Mouse (Mus musculus) cerebellum, postnatal 10 days (tissue): ENCODE data around the gene Slc9a9.

Experiments used
- DNase-seq, 2 experiments: peaks; one replicate each; pipeline ENCODE4 v3.0.0; 2021; ENCODE audit warnings: mixed read lengths in 2 of 2

Gene Slc9a9

DNA sequence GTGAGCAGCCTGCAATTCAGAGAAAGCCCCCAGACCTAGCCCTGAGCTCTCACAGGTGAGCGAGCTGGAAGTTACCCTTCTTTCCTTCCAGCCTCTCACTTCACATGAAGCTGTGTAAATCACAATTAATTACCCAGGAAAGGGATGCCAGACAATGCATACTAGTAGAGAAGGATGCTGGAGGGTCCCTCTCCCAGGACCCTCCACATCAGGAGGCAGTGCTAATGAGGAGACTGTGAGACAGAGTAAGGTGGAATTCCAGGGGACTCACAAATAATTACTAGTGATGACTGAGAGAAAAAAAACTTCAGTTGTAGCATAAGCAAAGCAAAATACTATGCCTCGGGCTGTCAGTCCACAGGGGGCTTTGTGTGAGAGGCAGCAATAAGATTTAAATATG is 492.0 kb downstream of the Slc9a9 start:
- DNase-seq = no peak

DNA sequence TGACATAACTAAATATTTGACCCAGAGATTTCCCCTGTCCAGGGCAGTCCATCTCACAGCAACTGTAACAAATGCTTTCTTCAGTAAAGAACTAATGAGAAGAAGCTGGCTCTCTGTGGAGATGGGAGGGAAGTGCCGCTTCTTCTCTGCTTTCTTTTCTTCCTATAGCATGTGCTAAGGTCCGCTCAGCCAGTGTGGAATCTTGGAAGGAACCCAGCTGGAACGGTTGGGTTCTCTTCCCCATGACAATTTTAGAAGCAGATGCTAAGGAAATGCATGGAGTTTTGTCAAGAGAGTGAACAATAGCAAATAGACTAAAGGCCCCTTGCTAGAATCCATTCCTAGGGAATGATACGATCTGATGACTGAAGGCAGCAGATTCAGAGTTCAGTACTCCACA is 496.5 kb downstream of the Slc9a9 start:
- DNase-seq = peak; percentile 64 to 67

DNA sequence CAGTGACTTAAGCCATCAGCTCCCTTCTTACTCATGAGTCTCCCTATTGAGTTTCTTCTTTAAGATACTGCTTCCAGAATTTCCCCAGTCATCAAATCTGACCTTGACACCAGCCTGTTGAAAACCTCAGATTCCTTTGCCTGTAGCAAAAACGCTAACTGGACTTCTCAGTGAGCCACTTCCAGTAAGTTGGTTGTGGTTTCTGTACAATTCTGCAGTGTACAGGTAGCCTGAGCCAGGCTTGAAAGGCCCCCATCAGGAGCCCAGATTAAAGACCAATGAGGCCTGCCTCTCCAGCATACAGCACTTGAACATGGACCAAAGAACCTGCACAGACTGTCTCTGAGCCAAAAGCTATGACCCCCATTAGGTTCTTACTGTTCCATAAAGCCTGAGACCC is 498.1 kb downstream of the Slc9a9 start:
- DNase-seq = no peak

DNA sequence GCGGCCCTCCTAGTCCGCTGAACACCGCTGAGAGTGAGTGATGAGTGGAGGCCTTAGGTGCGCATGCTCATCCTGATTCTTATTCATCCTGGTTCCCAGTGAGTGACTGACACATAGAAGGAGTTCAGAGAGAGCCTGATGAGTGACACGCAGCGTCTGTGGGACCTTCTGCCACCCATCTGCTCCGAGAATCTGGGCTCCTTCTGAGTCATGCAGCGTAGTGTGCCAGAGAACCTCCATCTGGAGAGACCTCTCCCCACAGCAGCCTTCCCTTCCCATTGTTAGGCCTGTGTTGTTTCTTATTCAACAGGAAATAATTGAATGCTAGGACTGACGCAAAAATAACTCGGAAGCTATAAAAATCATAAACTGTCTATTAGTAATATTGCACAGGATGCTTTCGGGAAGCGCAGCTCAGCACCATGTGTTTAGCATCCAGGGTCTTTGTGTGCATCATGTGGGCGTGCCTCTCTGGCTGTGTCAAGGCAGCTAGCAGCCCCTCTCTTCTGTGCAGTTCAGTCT is 498.8 kb downstream of the Slc9a9 start:
- DNase-seq = peak; percentile 80 to 85

DNA sequence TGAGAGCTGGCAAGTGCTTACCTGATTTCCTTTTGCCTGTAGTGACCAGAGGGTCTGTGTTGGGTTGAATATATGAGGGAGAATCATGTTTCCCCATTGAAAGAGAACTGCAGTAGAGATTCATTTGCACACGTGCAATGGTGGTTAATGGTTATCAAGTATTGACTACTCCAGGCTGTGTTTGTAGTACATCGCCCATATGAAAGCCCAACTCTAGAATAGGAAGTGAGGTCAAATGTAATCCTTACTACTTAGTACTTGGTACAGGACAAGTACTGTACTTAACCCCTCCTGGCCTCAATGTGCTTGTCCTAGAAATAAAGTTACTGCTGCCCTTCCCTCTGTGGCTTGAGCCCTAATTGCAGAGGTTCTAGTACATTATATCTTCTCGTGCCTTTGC is 508.5 kb downstream of the Slc9a9 start:
- DNase-seq = no peak

DNA sequence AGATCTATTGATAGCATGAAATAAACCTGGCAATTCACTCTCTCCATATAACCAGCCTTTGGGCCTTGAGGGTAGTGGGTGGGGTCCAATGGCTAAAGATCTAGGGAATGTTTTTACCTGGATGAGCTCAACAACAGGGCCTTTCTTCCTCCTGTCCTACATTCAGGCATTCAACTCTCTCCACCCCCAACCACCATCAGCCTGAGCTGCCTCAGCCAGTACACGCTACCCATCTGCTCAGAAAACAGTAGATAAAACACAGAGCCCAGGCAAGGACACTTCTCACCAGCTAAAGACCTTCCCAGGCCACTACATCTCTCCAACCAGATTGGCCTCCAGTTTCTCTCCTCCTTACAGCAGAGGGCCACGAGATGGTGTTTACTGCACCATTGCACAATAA is 510.3 kb downstream of the Slc9a9 start:
- no peak for DNase-seq

DNA sequence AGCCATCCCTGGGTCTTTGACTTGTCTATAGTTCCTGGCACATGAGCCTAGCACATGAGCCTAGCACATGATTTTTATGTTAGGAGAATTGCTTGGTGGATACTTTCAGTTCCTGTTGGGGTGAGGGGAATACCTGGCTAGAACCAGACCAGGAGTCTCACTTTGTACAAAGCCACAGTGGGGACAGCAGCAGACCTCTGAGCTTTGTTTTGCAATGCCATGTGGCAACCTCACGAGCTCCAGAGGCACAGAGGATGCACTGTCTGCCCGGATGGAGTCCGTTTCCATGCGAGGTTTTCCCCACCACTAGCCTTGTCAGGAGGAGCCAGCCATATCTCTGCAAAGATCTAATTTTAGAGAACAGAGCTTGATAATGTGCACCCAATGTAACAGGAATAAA is 510.9 kb downstream of the Slc9a9 start:
- DNase-seq = no peak

DNA sequence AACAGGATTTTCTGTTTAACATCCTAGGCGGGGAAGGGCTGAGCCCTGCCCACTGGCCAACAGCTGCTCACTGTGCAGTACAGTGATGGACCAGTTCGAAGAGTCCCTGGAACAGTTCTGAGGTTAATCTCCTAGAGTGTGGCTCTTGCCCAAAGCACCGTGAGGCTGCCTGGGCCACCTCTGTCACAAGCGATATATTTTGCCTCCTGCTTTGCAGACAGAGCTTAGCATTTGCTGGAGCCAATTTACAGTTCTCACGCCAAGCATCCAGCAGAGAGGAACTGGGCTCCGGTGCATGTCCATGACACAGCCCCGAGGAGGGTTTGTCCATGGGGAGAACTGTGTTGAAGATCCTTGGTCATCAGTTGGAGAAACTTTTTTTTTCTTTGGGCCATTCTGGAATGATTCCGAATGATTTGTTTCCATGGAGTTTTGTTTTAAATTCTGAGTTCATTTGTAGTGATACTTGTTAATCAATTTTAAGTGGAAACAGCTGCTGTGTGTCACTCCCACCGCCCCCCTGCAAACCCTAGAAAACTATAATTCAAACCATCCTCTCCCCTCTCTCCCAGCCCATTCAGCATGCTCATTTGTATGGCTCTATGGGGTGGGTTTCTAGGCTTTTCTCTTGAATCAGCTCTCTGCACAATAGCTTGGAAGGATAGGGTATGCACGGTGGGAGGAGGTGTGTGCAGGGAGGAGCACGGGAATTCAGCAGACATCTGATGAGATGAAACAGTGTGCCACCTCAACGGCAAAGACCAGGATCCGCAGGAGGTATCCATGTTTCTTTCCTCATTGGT is 511.7 kb downstream of the Slc9a9 start:
- peak in 1 of 2 experiments; percentile 70 for DNase-seq

DNA sequence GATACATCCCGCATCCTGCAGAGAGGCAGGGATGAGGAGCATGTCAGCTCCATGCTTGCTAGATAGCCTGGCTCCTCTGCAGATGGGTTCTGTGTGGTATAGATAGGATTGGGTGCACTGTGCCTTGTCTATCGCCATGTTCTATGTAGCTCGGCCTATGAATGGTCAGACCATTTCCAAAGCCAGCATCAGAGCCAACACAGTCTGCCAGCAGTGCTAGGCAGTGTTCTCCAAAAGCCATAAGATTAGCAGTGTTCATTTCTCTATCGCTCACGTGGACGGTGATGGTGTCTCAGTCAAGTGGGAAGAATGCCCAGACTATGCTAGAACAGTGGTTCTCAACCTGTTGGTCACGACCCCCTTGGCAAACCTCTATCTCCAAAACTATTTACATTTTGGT is 512.6 kb downstream of the Slc9a9 start:
- peak in 1 of 2 experiments; percentile 38 for DNase-seq

DNA sequence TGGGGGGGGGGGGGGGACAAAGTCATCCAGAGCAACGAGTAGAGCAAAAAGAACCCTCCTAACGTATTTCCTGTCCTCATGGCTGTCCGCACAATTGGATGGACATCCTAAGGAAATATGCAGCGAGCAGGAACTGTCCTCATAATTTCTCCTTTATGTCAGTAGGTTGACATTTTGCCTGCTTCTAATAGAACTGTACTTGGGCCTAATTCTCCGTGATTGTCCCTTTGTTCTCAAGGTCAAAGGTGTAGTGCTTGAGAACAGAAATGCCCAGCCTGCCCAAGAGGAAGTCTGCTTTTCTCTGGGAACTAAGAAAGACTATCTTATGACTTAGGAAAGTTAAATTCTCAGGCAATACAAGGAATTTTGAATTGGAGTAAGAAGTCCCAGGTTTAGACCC is 514.7 kb downstream of the Slc9a9 start:
- no peak for DNase-seq

DNA sequence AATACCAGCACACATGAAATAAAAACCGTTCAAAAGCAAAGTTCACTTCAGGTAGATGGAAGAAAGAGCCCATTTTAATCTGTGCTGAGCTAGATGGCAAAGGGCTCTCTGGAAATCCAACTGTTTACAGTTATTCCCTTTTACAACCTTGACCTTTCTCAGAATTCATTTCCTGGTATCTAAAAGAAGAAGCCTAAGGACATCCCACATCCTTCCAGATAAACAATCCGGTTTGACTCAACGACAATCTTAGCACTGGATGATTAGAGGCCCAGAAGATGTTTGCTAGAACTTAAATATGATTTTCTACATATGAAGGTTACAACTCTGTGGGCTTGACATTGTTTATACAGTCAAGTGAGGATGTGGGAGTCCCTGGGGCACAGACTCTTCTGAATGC is 516.1 kb downstream of the Slc9a9 start:
- DNase-seq = no peak

DNA sequence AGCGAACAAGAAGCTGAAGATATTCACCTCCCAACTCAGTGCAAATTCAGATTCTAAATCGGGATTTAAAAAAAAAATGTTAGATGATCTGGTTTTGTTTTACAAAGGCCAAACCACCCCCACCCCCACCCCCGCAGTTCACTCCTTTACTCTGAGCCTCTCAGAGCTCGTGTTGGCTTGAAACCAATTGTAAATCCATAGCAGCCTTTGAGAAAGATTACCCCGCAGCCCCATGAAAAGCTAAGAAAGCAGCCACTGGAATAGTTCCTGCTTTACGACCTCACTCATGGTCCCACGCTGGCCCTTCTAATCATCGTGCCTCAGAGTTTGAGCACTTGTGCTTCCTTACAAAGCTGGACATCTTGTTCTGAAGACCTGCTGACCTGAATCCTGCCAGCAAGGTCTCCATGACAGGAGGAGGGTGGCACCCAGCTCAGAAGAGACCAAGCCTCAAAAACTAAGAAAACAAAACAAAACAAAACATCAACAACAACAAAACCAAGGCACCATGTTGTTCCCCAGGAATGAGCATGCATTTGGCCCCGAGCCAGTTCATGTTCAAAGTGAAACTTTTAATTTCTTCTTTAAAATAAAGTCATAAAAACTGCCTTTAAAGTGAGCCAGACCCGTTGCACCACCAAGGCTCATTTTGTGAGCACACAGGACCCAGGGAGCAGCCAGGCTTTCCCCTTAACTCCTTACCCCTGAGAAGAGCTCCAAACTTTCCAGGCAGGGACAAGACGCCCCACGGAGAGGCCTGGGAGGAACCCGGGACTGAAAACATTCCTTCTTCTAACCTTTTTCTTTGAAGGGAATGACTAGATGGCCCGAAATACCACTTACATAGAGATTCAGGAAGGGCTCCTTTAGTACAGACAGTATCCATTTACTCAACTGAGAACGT is 516.9 kb downstream of the Slc9a9 start:
- DNase-seq = no peak

DNA sequence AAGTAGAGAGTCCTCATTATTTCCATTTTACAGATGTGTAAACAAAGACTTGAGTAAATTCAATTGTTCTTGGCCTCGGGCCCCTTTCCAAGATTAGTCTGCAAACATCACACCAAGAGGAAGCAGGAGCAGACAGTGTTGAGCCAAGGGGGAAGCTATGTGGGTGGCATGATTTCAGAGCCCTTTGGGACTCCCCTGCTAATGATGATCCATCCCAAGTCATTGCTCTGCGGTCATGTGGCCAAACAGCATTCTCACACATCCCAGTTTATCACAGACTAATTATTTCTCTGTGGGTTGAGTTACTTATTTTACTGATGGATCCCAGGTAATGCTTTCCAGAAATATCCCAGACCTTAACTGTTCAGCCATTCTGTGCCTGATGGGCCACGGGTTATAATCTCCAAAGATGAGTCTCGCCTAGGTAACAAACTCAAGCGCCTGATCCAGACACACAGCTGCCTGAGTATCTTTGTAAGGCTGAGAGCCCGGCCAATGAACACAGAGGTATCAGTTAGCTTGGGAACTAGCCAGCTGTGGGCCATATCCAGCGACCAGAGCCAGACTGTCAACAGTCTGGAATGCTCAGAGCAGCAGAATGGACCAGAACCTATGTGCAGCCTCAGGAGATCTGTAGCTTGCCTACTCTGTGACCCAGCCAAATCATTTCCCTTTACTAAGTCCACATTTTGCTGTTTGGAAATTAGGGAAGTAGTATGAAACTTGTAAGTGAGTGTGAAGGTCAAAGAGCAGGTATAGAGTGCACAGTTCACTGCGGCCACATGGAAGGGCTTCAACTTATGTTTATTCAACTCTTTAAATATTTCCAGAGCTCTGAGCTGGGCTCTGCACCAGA is 518.9 kb downstream of the Slc9a9 start:
- peak; percentile 50 to 62 for DNase-seq

DNA sequence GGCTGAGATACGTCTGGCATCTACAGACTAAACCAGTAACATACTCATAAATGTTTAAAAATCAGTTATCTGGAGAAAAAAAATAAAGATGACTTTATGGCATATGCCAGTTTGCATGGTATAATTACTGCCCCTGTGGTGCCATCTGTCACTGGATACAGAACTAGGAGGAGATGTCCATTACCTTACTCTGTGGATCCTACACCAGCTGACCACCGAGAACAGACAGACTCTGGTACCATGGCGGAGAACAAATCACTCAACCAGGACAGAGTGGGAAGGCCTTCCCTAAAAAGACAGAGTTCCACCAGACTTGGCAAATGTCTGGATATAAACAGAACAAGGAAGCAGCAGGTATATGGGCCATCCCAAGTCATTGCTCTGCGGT is 519.5 kb downstream of the Slc9a9 start:
- DNase-seq = peak in 1 of 2 experiments; percentile 44

DNA sequence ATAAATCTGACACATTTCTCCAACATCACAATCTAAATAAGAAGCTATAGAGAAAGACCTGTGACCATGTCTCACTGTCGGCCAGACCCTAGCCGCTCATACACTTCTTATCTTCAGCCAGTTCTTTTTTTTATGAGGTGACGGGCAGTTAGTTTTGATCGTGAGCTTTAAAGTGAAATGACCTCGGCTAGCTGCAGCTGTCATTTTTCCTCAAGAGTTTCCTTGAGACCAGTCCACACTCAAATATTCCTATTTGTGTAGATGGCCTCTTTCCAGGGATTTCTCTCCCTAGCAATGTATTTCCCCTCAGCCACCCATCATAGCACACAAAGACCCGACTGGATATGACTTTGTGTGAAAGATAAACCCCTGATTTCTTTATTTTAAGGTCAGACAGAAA is 521.7 kb downstream of the Slc9a9 start:
- no peak for DNase-seq

DNA sequence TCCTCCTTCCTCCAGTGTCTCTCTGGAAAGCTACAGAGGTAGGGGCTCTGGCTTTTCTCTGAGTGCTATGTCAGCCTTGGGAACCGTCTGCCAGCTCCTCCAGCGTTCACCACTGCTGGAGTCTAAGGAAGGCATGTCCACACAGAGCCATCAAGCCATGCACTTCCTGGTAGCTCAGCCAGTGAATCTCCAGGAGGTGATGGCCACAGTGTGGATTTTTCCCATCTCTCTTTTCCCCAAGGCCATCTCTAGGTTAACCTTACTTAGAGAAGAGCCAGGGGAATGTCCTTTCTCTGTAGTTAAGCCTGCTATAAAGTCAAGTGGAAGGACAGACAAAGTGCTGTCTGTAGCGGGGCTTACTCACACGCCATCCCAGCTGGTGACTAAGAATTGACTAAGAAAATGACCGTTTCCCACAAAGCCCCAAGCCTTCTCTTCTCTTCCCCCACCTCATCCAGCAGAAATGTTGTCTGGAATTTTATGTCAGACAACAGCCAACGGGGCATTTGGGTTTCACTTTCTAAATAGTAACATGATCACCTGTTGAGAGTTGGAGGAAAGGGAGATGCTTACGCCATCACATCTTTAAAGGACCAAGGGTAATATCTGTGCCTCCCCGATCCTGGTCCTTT is 523.3 kb downstream of the Slc9a9 start:
- DNase-seq = no peak

DNA sequence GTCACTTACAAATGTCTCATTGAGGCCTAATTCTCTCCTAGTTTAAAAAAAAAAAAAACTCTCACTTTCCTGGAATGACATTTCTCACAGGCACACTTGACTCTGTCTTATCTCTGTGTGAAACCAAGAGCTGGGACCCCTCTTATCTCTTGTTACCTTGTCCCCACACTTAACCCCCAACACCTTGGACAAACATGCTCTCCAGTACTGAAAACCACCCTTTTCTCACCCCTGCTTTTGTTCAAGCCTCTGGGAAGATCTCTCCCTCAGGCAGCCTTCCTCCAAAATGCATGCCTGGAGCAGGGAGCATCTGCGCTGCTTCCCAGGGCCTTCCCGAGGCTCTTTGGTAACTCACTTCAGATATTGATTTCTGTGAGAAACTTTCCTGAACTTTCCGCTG is 524.0 kb downstream of the Slc9a9 start:
- no peak for DNase-seq

DNA sequence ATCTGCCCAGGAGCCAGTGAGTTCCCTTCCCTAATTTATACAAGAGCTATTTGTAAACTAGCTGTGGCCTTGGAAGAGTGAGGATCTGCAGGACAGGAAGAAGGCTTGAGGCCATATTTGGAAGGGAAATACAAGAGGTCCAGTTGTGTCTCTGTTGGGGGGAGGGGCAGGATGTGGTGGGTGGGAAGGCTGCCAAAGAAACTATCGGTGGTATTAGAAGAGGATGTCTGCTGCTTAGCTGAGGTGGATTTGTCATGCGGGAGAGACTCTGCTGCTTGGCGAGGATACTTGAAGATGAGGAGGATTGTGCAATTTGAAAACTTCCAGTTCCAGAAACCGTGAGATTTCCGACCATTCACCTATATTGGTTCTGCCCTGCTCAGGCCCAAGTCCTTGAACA is 524.4 kb downstream of the Slc9a9 start:
- peak; percentile 35 to 43 for DNase-seq

DNA sequence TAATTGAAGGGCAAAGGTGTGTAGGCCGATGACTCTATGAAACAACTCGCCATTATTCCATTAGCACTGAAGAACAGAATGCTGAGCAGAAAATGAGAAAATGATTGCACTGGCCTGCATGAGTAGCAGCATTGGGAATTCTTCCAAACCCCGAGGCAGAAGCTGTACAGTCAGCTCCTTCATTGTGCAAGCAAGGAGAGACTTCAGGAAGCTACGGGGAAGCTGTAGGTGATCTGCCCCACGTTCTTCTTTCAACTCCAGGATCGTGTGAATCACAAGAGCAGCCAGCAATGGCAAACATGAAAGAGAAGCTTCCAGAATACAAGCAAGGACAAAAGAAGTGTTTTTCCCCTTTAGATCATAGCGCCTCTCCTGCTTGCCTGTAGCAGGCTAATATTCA is 538.0 kb downstream of the Slc9a9 start:
- peak; percentile 60 to 64 for DNase-seq

DNA sequence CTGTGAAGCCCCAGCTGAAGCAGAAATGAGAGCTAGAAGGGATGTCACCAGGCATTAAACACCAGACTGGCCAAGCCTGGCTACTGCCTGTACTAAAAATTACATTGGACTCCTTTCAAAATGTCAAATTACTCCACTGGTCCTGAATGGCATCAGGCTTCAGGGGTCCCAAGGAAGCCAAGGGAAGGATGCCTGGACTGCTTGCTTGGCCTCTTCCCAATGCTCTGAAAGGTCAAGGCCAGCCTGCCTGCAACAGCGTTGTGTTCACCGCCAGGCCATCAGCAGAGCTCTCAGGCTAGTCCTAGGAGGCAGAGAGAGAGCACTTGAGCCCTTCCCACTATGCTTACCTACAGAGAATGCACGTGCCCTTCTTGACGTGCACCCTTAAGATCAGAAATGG is 539.0 kb downstream of the Slc9a9 start:
- peak; percentile 60 to 74 for DNase-seq

DNA sequence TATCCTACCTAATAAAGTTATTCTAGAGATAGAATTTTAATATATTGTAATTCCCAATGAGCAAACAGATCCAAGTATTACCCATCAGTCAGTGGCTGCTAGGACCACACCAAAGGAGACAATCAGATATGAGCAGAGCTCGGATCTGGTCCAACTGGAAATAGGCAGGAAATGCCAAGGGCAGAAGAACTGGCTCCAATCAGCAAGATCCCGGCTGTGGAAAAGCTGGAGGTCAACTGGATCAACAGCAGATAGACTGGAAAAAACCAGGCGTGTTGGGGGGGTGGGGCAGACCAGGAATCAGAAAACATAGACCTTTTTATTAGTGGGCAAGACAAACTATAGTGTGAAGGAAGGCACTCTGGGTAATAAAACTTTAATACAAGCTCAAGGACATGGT is 550.3 kb downstream of the Slc9a9 start:
- DNase-seq = no peak

DNA sequence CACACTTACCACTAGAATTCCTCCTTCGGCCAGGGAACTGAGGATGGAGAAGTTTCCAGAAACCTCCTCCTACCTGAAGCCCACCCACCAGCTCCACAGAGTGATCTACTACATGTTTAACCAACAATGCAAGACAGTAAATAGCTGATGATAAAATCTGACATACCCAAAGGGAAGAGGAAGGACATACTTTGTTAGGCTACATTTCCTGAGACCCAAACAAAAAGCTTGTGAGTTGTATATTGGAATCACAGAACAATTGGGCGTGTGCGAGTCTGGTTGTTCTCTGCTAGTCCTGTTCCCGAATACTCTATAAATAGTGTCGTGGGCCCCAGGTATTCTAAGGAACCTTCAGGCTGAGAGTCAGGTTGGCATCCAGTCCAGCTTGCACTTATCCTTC is 551.6 kb downstream of the Slc9a9 start:
- DNase-seq = no peak
